Mouse (Mus musculus): ENCODE measurements around the gene Cd300lg.

Cd300lg gene

GRCm38 (mm10) chr11:102041350-102041949, at the start of gene Cd300lg:
TSS of gene Cd300lg (plus strand) at chr11:102041509.
- no peak for DNase-seq

- DNase-seq = no peak
These were observed 49.5 kb upstream of the Cd300lg start for GRCm38 (mm10) chr11:101991813-101992212.

GRCm38 (mm10) chr11:101992411-101992810, 48.9 kb upstream of the Cd300lg start:
- DNase-seq = no peak

GRCm38 (mm10) chr11:101994100-101994499, 47.2 kb upstream of the Cd300lg start:
- DNase-seq = no peak

- no peak for DNase-seq
These were observed 45.4 kb upstream of the Cd300lg start for GRCm38 (mm10) chr11:101995938-101996337.

- DNase-seq = no peak
These were observed 43.1 kb upstream of the Cd300lg start for GRCm38 (mm10) chr11:101998258-101998657.

- no peak for DNase-seq
These were observed 41.8 kb upstream of the Cd300lg start for GRCm38 (mm10) chr11:101999466-101999865.

GRCm38 (mm10) chr11:102004251-102004650, 37.1 kb upstream of the Cd300lg start:
- no peak for DNase-seq

GRCm38 (mm10) chr11:102006271-102006670, 35.0 kb upstream of the Cd300lg start:
- no peak for DNase-seq

GRCm38 (mm10) chr11:102006688-102007087, 34.6 kb upstream of the Cd300lg start:
- no peak for DNase-seq

GRCm38 (mm10) chr11:102008372-102008771, 32.9 kb upstream of the Cd300lg start:
- DNase-seq = no peak

- no peak for DNase-seq
These were observed 32.2 kb upstream of the Cd300lg start for GRCm38 (mm10) chr11:102008954-102009637.

GRCm38 (mm10) chr11:102010140-102010539, 31.2 kb upstream of the Cd300lg start:
- no peak for DNase-seq

- DNase-seq = no peak
These were observed 29.8 kb upstream of the Cd300lg start for GRCm38 (mm10) chr11:102011510-102011909.

GRCm38 (mm10) chr11:102013201-102013600, 28.1 kb upstream of the Cd300lg start:
- no peak for DNase-seq

- DNase-seq = no peak
These were observed 25.8 kb upstream of the Cd300lg start for GRCm38 (mm10) chr11:102015472-102015871.

- DNase-seq = no peak
These were observed 25.2 kb upstream of the Cd300lg start for GRCm38 (mm10) chr11:102016136-102016535.

GRCm38 (mm10) chr11:102019736-102020135, 21.6 kb upstream of the Cd300lg start:
- DNase-seq = no peak

GRCm38 (mm10) chr11:102021196-102021595, 20.1 kb upstream of the Cd300lg start:
- no peak for DNase-seq

GRCm38 (mm10) chr11:102023406-102023805, 17.9 kb upstream of the Cd300lg start:
- DNase-seq = no peak

- no peak for DNase-seq
These were observed 17.1 kb upstream of the Cd300lg start for GRCm38 (mm10) chr11:102024084-102024758.

GRCm38 (mm10) chr11:102024875-102025274, 16.4 kb upstream of the Cd300lg start:
- DNase-seq = no peak

GRCm38 (mm10) chr11:102025354-102025753, 16.0 kb upstream of the Cd300lg start:
- DNase-seq = no peak

Measured in B cell, adult 2 months (primary cell).